Mouse (Mus musculus) stomach, embryonic 14.5 days (tissue): ENCODE measurements at regions not wholly inside any gene's neighbourhood (a gene's known extent, or its start where the extent isn't known, plus 50 kb on each side); places are given as distances from the start of the nearest gene placed in this dataset.

Experiments used
- ATAC-seq: fragments of 200-750 bp; cut with Nextera tagmentation; 2 replicates; pipeline ENCODE4 v1.8.0; 2017; ENCODE audit warnings: low read depth, moderate TSS enrichment; ENCODE audit not compliant: insufficient number of reproducible peaks, insufficient read depth, low FRiP score
- H3K27ac ChIP-seq: fragments of 300-500 bp; sonication (generic); 2 replicates; pipeline ENCODE4 v1.5.1; 2014; ENCODE audit warnings: mild to moderate bottlenecking, low read length, moderate library complexity, mixed read lengths
- H3K27me3 ChIP-seq: fragments of 300-500 bp; sonication (generic); 2 replicates; pipeline ENCODE4 v1.6.1; 2014; ENCODE audit warnings: low read length, control low read depth, mixed read lengths; ENCODE audit not compliant: control insufficient read depth, insufficient read depth
- H3K36me3 ChIP-seq: fragments of 300-500 bp; sonication (generic); 2 replicates; pipeline ENCODE4 v1.6.1; 2014; ENCODE audit warnings: mild to moderate bottlenecking, control low read depth, low read length, moderate library complexity, mixed read lengths; ENCODE audit not compliant: control insufficient read depth, insufficient read depth
- H3K4me1 ChIP-seq: fragments of 300-500 bp; sonication (generic); 2 replicates; pipeline ENCODE4 v1.6.1; 2014; ENCODE audit warnings: low read length, control low read depth, mixed read lengths; ENCODE audit not compliant: control insufficient read depth, insufficient read depth
- H3K4me2 ChIP-seq: fragments of 300-500 bp; sonication (generic); replicated peaks from 2 replicates; pipeline ENCODE4 v1.6.1; 2014; ENCODE audit warnings: low read depth, low read length, control low read depth
- H3K4me3 ChIP-seq: fragments of 300-500 bp; sonication (generic); 2 replicates; pipeline ENCODE4 v1.5.1; 2014; ENCODE audit warnings: low read depth, low read length, control low read depth
- H3K9ac ChIP-seq: fragments of 300-500 bp; sonication (generic); replicated peaks from 2 replicates; pipeline ENCODE4 v1.6.1; 2014; ENCODE audit warnings: low read depth, mild to moderate bottlenecking, control low read depth, low read length, moderate library complexity, mixed read lengths
- H3K9me3 ChIP-seq: fragments of 300-500 bp; sonication (generic); 2 replicates; pipeline ENCODE4 v1.6.1; 2016; ENCODE audit warnings: low read depth, low read length, control low read depth; ENCODE audit not compliant: control insufficient read depth
- WGBS: fragments of 180-500 bp; shearing (Covaris S2); extraction: QIAGEN DNeasy Blood & Tissue Kit; methylation state at CpG from one replicate; pipeline ENCODE4 v1.1.7; 2014; 5-methylcytosine and 5-hydroxymethylcytosine counted together

GRCm38 (mm10) chr7:111362646-111363045 is 279.8 kb upstream of the Eif4g2 start:
- no peak overlapping the region for H3K27ac ChIP-seq
- WGBS: 76% methylated on average over 4 of the region's 4 CpGs
- no peaks in the 10 kb centered on the region for H3K36me3 ChIP-seq
- no peaks in the 10 kb centered on the region for H3K27me3 ChIP-seq
- no peak for ATAC-seq
- no peak overlapping the region for H3K4me2 ChIP-seq
- no peaks in the 10 kb centered on the region for H3K9me3 ChIP-seq
- H3K4me1 ChIP-seq: no peaks in the 10 kb centered on the region
- H3K9ac ChIP-seq: no peak overlapping the region
- H3K4me3 ChIP-seq: no peak overlapping the region

- no peaks in the 10 kb centered on the region for H3K27me3 ChIP-seq
- 78% methylated on average over 2 of the region's 2 CpGs for WGBS
- H3K36me3 ChIP-seq: no peaks in the 10 kb centered on the region
- no peaks in the 10 kb centered on the region for H3K4me1 ChIP-seq
- ATAC-seq: no peak
- no peak overlapping the region for H3K27ac ChIP-seq
- no peak overlapping the region for H3K9ac ChIP-seq
- no peaks in the 10 kb centered on the region for H3K9me3 ChIP-seq
- no peak overlapping the region for H3K4me3 ChIP-seq
- H3K4me2 ChIP-seq: no peak overlapping the region
Observed at GRCm38 (mm10) chr7:111355088-111355656, 272.3 kb upstream of the Eif4g2 start.

GRCm38 (mm10) chr7:111354066-111354465 is 271.2 kb upstream of the Eif4g2 start:
- H3K27me3 ChIP-seq: no peaks in the 10 kb centered on the region
- H3K36me3 ChIP-seq: no peaks in the 10 kb centered on the region
- no peaks in the 10 kb centered on the region for H3K4me1 ChIP-seq
- no peak for ATAC-seq
- no peak overlapping the region for H3K4me2 ChIP-seq
- 83% methylated on average over 4 of the region's 4 CpGs for WGBS
- H3K27ac ChIP-seq: no peak overlapping the region
- no peaks in the 10 kb centered on the region for H3K9me3 ChIP-seq
- H3K4me3 ChIP-seq: no peak overlapping the region
- H3K9ac ChIP-seq: no peak overlapping the region

- Histone ChIP-seq H3K4me1 (no peaks in the 10 kb centered on the region), H3K36me3 (no peaks in the 10 kb centered on the region), H3K4me2 (no peak overlapping the region), H3K9ac (no peak overlapping the region), H3K9me3 (no peaks in the 10 kb centered on the region), H3K4me3 (no peak overlapping the region), H3K27me3 (no peaks in the 10 kb centered on the region), H3K27ac (no peak overlapping the region)
- WGBS: 95% methylated on average over 2 of the region's 2 CpGs
- ATAC-seq: no peak
Observed at GRCm38 (mm10) chr7:111352176-111352575, 269.3 kb upstream of the Eif4g2 start.

- Histone ChIP-seq H3K27ac (no peak overlapping the region), H3K9me3 (no peaks in the 10 kb centered on the region), H3K4me3 (no peak overlapping the region), H3K4me2 (no peak overlapping the region), H3K9ac (no peak overlapping the region), H3K27me3 (no peaks in the 10 kb centered on the region), H3K36me3 (no peaks in the 10 kb centered on the region), H3K4me1 (no peaks in the 10 kb centered on the region)
- WGBS: 58% methylated on average over 1 of the region's 1 CpGs
- ATAC-seq: no peak
Observed at GRCm38 (mm10) chr7:111345117-111345516, 262.3 kb upstream of the Eif4g2 start.

- Histone ChIP-seq H3K4me2 (no peak overlapping the region), H3K27ac (no peak overlapping the region), H3K27me3 (no peaks in the 10 kb centered on the region), H3K9ac (no peak overlapping the region), H3K36me3 (no peaks in the 10 kb centered on the region), H3K4me3 (no peak overlapping the region), H3K4me1 (no peaks in the 10 kb centered on the region), H3K9me3 (no peaks in the 10 kb centered on the region)
- WGBS: 62% methylated on average over 3 of the region's 3 CpGs
- no peak for ATAC-seq
Observed at GRCm38 (mm10) chr7:111337053-111337452, 254.2 kb upstream of the Eif4g2 start.

- H3K4me2 ChIP-seq: no peak overlapping the region
- 81% methylated on average over 6 of the region's 6 CpGs for WGBS
- no peak for ATAC-seq
- no peak overlapping the region for H3K4me3 ChIP-seq
- H3K9me3 ChIP-seq: no peaks in the 10 kb centered on the region
- no peaks in the 10 kb centered on the region for H3K36me3 ChIP-seq
- no peaks in the 10 kb centered on the region for H3K4me1 ChIP-seq
- no peak overlapping the region for H3K27ac ChIP-seq
- H3K9ac ChIP-seq: no peak overlapping the region
- no peaks in the 10 kb centered on the region for H3K27me3 ChIP-seq
Observed at GRCm38 (mm10) chr7:111322901-111323300, 240.1 kb upstream of the Eif4g2 start.

GRCm38 (mm10) chr7:111319917-111320316 is 237.1 kb upstream of the Eif4g2 start:
- no peak overlapping the region for H3K27ac ChIP-seq
- WGBS: 76% methylated on average over 1 of the region's 1 CpGs
- no peaks in the 10 kb centered on the region for H3K9me3 ChIP-seq
- H3K9ac ChIP-seq: no peak overlapping the region
- H3K4me1 ChIP-seq: no peaks in the 10 kb centered on the region
- H3K4me2 ChIP-seq: no peak overlapping the region
- no peaks in the 10 kb centered on the region for H3K27me3 ChIP-seq
- ATAC-seq: no peak
- H3K4me3 ChIP-seq: no peak overlapping the region
- no peaks in the 10 kb centered on the region for H3K36me3 ChIP-seq

- WGBS: 80% methylated on average over 2 of the region's 2 CpGs
- Histone ChIP-seq H3K4me2 (no peak overlapping the region), H3K27ac (no peak overlapping the region), H3K36me3 (no peaks in the 10 kb centered on the region), H3K9ac (no peak overlapping the region), H3K4me3 (no peak overlapping the region), H3K9me3 (no peaks in the 10 kb centered on the region), H3K4me1 (no peaks in the 10 kb centered on the region), H3K27me3 (no peaks in the 10 kb centered on the region)
- ATAC-seq: no peak
Observed at GRCm38 (mm10) chr7:111316479-111316990, 233.7 kb upstream of the Eif4g2 start.
